Mouse (Mus musculus) spleen, postnatal 36 days (tissue): Measurements from ENCODE around the gene Cmtm2a.
A peak's percentile ranks its signal among the peaks of the same experiment; 100 is the strongest.
"Not testable (repeated sequence)": the region's sequence is repeated elsewhere in the genome, so short reads cannot be mapped to it uniquely, and the experiment has no call there.

ENCODE experiments used
- DNase-seq, 2 experiments: peaks; one replicate each; pipeline ENCODE4 v3.0.0; 2022; ENCODE audit warnings: low spot score in 2 of 2, mixed read lengths in 1 of 2

Gene Cmtm2a

GRCm38 (mm10) chr8:104293081-104293480 is at the start of gene Cmtm2a:
TSS of gene Cmtm2a (minus strand) at chr8:104293181.
- not testable (repeated sequence) for DNase-seq

- no peak for DNase-seq
Observed at GRCm38 (mm10) chr8:104342426-104342825, 49.4 kb upstream of the Cmtm2a start.

GRCm38 (mm10) chr8:104341678-104342077 is 48.7 kb upstream of the Cmtm2a start:
- DNase-seq, result no peak

GRCm38 (mm10) chr8:104341106-104341561 is 48.2 kb upstream of the Cmtm2a start:
- DNase-seq, result peak; percentile 15 to 20

- peak; percentile 73 to 75 for DNase-seq
Observed at GRCm38 (mm10) chr8:104340233-104341105, 47.5 kb upstream of the Cmtm2a start.

GRCm38 (mm10) chr8:104339983-104340232 is 46.9 kb upstream of the Cmtm2a start:
- no peak for DNase-seq

GRCm38 (mm10) chr8:104339229-104339982 is 46.4 kb upstream of the Cmtm2a start, which contains the start of gene Cmtm3:
TSS of gene Cmtm3 (plus strand) at chr8:104339410.
- DNase-seq, result no peak

GRCm38 (mm10) chr8:104337890-104338289 is 44.9 kb upstream of the Cmtm2a start:
- no peak for DNase-seq

- no peak for DNase-seq
Observed at GRCm38 (mm10) chr8:104336806-104337205, 43.8 kb upstream of the Cmtm2a start.

- no peak for DNase-seq
Observed at GRCm38 (mm10) chr8:104334196-104334595, 41.2 kb upstream of the Cmtm2a start.

GRCm38 (mm10) chr8:104333786-104334185 is 40.8 kb upstream of the Cmtm2a start:
- DNase-seq, result no peak

- no peak for DNase-seq
Observed at GRCm38 (mm10) chr8:104332665-104333631, 40.0 kb upstream of the Cmtm2a start.

GRCm38 (mm10) chr8:104321930-104322329 is 28.9 kb upstream of the Cmtm2a start, which contains the start of gene Cmtm2b:
TSS of gene Cmtm2b (plus strand) at chr8:104322230.
- not testable (repeated sequence) for DNase-seq

GRCm38 (mm10) chr8:104321267-104321666 is 28.3 kb upstream of the Cmtm2a start, which contains the start of gene Gm11020:
TSS of gene Gm11020 (plus strand) at chr8:104321567.
- not testable (repeated sequence) for DNase-seq

GRCm38 (mm10) chr8:104313311-104313710 is 20.3 kb upstream of the Cmtm2a start:
- DNase-seq, result no peak

- DNase-seq, result not testable (repeated sequence)
Observed at GRCm38 (mm10) chr8:104312023-104312422, 19.0 kb upstream of the Cmtm2a start.

GRCm38 (mm10) chr8:104309441-104310155 is 16.6 kb upstream of the Cmtm2a start, which contains the start of the genes Gm45711 and Cmtm1:
TSS of gene Gm45711 (minus strand) at chr8:104310081.
TSS of gene Cmtm1 (minus strand) at chr8:104310145.
- DNase-seq, result not testable (repeated sequence)

GRCm38 (mm10) chr8:104308341-104308740 is 15.4 kb upstream of the Cmtm2a start:
- DNase-seq, result not testable (repeated sequence)

- DNase-seq, result no peak
Observed at GRCm38 (mm10) chr8:104304962-104305361, 12.0 kb upstream of the Cmtm2a start.

- not testable (repeated sequence) for DNase-seq
Observed at GRCm38 (mm10) chr8:104302536-104302935, 9.6 kb upstream of the Cmtm2a start.
